Mouse (Mus musculus) gastrocnemius, adult 2 months (tissue): Measurements from ENCODE around the gene Gmppa. TPM values are rescaled to one million over a fixed set of nuclear protein-coding genes. Genes with fewer than 3 reads are reported as not detected.

Experiments used
- DNase-seq: peaks from one replicate; pipeline ENCODE4 v3.0.0; 2022
- H3K27ac ChIP-seq: fragments of 200-600 bp; 2 replicates; pipeline ENCODE4 v1.8.1; 2022; ENCODE audit warnings: mild to moderate bottlenecking
- H3K4me3 ChIP-seq: fragments of 200-600 bp; 2 replicates; pipeline ENCODE4 v1.8.1; 2022; ENCODE audit warnings: mild to moderate bottlenecking, moderate library complexity
- CTCF ChIP-seq: fragments of 200-600 bp; IDR thresholded peaks from 2 replicates; pipeline ENCODE4 v1.8.1; 2022; ENCODE audit warnings: antibody characterized with exemption, mild to moderate bottlenecking, moderate library complexity
- intact Hi-C: fragments of 180-260 bp; cut with DNase I; formaldehyde crosslinking; loops from one replicate; pipeline ENCODE4 v1.15.1; 2025
- total RNA-seq, 2 experiments: library from RNA; stranded (reverse); gene quantifications; 2 replicates each; pipeline ENCODE4 v1.2.3; 2021

The Gmppa gene
- total RNA-seq, 2 experiments from 2014 or later = 41.1 to 42.7 TPM

GRCm38 (mm10) chr1:75486561-75486960, 50.8 kb downstream of the Gmppa start:
- no peak overlapping the region for H3K4me3 ChIP-seq
- intact Hi-C loops = no loop called here
- no peak for TF ChIP-seq CTCF

GRCm38 (mm10) chr1:75487040-75487404, 51.3 kb downstream of the Gmppa start:
- Histone ChIP-seq H3K4me3 (peak overlapping the region; percentile 69), H3K27ac (no peak overlapping the region)
- no peak for DNase-seq
- intact Hi-C loops = no loop called here
- TF ChIP-seq CTCF = no peak

More at GRCm38 (mm10) chr1:75486561-75486960, 50.8 kb downstream of the Gmppa start:
- DNase-seq = no peak
- H3K27ac ChIP-seq = no peak overlapping the region

DNA sequence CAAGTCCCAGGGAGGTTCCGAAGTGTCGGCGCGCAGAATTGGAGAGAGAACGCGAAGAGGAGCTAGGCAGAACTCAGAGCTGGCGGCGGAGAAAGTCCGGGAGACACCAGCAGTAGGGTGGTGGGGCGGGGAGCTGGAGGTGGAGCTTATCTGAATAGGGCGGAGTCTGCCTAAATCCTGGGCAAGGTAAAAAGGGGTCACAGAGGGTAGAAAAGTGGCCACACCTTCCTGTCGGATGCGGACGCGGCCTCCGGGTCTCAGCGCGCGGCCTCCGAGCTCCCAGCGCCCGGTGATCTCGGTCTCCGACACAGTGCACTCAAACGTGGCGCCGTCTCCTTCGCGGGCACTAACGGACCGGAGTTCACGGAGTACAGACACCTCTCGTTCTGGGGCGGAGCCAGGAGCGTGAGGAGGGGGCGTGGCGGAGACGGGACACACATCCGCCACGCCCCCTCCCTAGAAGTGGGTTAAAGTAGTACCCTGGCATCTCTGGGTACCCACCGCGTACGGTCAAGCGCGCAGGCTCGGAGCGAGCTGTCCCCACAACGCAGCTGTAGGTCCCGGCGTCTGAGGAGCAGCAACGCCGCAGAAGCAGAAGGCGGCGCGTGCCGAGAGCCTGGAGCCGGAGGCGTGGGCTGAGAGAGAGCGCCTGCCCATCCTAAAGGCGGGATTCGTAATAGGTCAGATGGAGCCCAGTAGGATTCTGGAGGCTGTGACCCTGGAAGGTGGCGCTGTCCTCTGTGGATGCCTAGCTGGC, 51.9 kb downstream of the Gmppa start:
- Histone ChIP-seq H3K27ac (no peak overlapping the region), H3K4me3 (peak overlapping the region; percentile 69)
- intact Hi-C loops = no loop called here
- TF ChIP-seq CTCF = no peak
- DNase-seq = peak; percentile 71

DNA sequence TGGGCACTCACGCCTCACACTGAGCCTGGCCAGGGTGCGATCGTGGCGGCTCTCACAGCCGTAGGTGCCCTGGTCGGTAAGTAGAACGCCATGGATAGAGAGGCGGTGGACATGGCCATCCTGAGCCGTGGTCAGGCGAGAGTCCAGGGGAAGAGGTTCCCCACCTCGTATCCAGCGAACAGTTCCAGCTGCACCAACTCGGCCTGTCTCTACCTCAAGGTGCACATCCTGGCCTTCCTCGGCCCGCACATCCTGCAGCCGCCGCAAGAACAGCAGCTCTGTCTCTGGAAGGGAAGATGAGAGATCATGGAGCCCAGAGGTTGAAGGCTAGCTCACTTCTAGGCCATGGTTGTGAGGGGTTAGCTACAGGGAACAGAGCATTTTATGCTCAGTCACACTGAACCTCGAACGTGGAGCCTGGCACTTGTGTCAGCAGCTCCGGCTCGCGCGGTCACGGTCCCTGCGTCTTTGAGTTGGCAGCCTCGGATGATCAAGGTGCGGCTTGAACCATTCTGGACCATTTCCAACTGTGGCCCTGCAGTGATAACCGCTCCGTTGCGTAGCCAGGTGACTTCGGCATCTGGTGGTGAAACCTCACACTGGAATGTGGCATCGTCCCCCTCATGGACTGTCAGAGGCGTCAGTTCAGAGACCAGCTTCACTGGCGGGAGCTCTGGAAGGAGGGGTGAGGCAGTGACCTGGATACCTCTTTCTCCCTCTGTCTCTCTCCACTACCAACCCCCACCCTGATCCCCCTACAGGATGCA, 55.2 kb downstream of the Gmppa start:
- H3K4me3 ChIP-seq = no peak overlapping the region
- DNase-seq = no peak
- intact Hi-C loops = no loop called here
- no peak overlapping the region for H3K27ac ChIP-seq
- no peak for TF ChIP-seq CTCF

GRCm38 (mm10) chr1:75492579-75493170, 56.9 kb downstream of the Gmppa start:
- Histone ChIP-seq H3K4me3 (no peak overlapping the region), H3K27ac (no peak overlapping the region)
- intact Hi-C loops = no loop called here
- no peak for TF ChIP-seq CTCF
- no peak for DNase-seq

Other genes with a start within 250 kb of the Gmppa start
- 1 to 10 TPM; 5.5 to 5.9 TPM for gene Ankzf1, start 243.8 kb upstream of the Gmppa start, total RNA-seq
- gene Atg9a, start 243.7 kb upstream of the Gmppa start, total RNA-seq = 100 to 1,000 TPM; 107 to 113 TPM
- gene Glb1l, start 225.1 kb upstream of the Gmppa start, total RNA-seq = 1 to 10 TPM; 1.0 to 1.5 TPM
- 10 to 100 TPM; 18.8 to 20.2 TPM for gene Stk16, start 225.1 kb upstream of the Gmppa start, total RNA-seq
- 1,000 to 10,000 TPM; 1,043 to 1,330 TPM for gene Tuba4a, start 216.1 kb upstream of the Gmppa start, total RNA-seq
- not detected for gene A630095N17Rik, start 203.8 kb upstream of the Gmppa start, total RNA-seq
- 10 to 100 TPM; 83.2 to 88.9 TPM for gene Dnajb2, start 199.5 kb upstream of the Gmppa start, total RNA-seq
- not detected for gene Ptprn, start 171.4 kb upstream of the Gmppa start, total RNA-seq
- gene Resp18, start 157.5 kb upstream of the Gmppa start, total RNA-seq = not detected
- gene Dnpep, start 117.9 kb upstream of the Gmppa start, total RNA-seq = 10 to 100 TPM; 40.9 to 49.6 TPM
- 1,000 to 10,000 TPM; 2,035 to 2,198 TPM for gene Des, start 75.6 kb upstream of the Gmppa start, total RNA-seq
- 100 to 1,000 TPM; 268 to 311 TPM for gene Speg, start 60.6 kb upstream of the Gmppa start, total RNA-seq
- gene Asic4, start 14.5 kb downstream of the Gmppa start, total RNA-seq = not detected
- gene Chpf, start 43.4 kb downstream of the Gmppa start, total RNA-seq = 1 to 10 TPM; 3.0 to 6.2 TPM
- not detected for gene Tmem198, start 43.6 kb downstream of the Gmppa start, total RNA-seq
- 10 to 100 TPM; 28.4 to 41.4 TPM for gene Obsl1, start 70.5 kb downstream of the Gmppa start, total RNA-seq
- 1 to 10 TPM; 1.3 to 2.2 TPM for gene Inha, start 71.1 kb downstream of the Gmppa start, total RNA-seq
- gene Stk11ip, start 85.6 kb downstream of the Gmppa start, total RNA-seq = 1 to 10 TPM; 6.2 to 8.4 TPM
- gene Slc4a3, start 110.3 kb downstream of the Gmppa start, total RNA-seq = 10 to 100 TPM in 1 of 2 experiments, 1 to 10 TPM in 1; 7.2 to 11.9 TPM